In the genomic region with DNA sequence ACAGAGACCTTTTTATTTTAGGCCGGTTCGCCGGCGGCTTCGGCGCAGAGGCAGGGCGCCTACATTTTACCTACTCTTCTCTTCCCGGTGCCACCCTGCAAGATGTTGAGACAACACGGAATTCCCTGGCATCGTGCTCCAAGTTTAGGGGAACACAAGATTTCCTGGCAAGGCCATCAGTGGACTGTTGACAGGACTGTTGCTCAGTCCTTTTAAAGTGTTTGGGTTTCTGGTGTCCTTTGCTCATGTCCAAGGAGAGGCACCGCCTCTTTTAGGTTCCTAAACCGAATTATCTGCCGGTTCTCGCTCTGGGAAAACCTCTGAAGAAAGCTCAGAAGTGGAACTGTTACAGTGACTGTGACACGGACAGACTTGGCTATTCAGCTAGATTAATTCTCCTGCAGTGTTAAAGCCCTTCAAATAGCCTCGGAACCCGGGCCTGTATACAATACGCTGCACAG, we compare ENCODE assay signal across 8 mouse cellular contexts. TPM values are rescaled to one million over a fixed set of nuclear protein-coding genes. Genes with fewer than 3 reads are reported as not detected.
DNase-seq lines count a peak whose midpoint lies in the region; ATAC-seq and TF ChIP-seq lines count a peak whose summit lies in the region.

No protein-coding gene starts in this region.

- H3K9me3 ChIP-seq in ES-E14 (ENCODE audit: control insufficient read depth, insufficient read depth, low read depth, low read length): no peaks in the 10 kb centered on the region
- H3K9me3 ChIP-seq in limb, embryonic 11.5 days (ENCODE audit: control insufficient read depth, low read length): no peaks in the 10 kb centered on the region
- no peaks in the 10 kb centered on the region for H3K9me3 ChIP-seq in midbrain, postnatal 0 days (ENCODE audit: low read length)

- H3K4me2 ChIP-seq in limb, embryonic 11.5 days (ENCODE audit: low read depth, severe bottlenecking): peak overlapping the region; percentile 80
- H3K4me2 ChIP-seq in midbrain, postnatal 0 days (ENCODE audit: low read depth, low read length, poor library complexity, severe bottlenecking): peak overlapping the region; percentile 89

- H3K27me3 ChIP-seq in limb, embryonic 11.5 days (ENCODE audit: control insufficient read depth, insufficient read depth, low read length): no peaks in the 10 kb centered on the region
- peaks cover 31% of the 10 kb centered on the region for H3K27me3 ChIP-seq in midbrain, postnatal 0 days (ENCODE audit: insufficient read depth, low read length)

- no peak for ATAC-seq in limb, embryonic 11.5 days (ENCODE audit: insufficient number of reproducible peaks, low FRiP score, low TSS enrichment, low read depth)
- ATAC-seq in midbrain, postnatal 0 days (ENCODE audit: low FRiP score): no peak
- no peak for ATAC-seq in CD4-positive, CD25-positive, alpha-beta regulatory T cell, adult 4 months

- 0 out of 2 replicates have a peak overlapping the region, but pooled peaks have one; percentile 39 for H3K9ac ChIP-seq in ES-E14 (ENCODE audit: insufficient read depth, low read depth, low read length, poor library complexity, severe bottlenecking)
- peak overlapping the region; percentile 93 for H3K9ac ChIP-seq in limb, embryonic 11.5 days (ENCODE audit: low read length)
- H3K9ac ChIP-seq in midbrain, postnatal 0 days (replicated peaks; ENCODE audit: low read length, poor library complexity, severe bottlenecking): peak overlapping the region; percentile 63; the same call in 1 of the 2 replicates

- in situ Hi-C loops in ES-E14 (cut with MboI; ENCODE audit: low sequenced_read_pairs in 2 of 2, unreplicated experiment in 2 of 2): no loop called here

- peak; percentile 63 to 80 for DNase-seq in heart, adult 18-20 months
- no peak for DNase-seq in heart, adult 11 months
- DNase-seq in ES-E14 (ENCODE audit: low read depth, low spot score): no peak
- peak; percentile 67 for DNase-seq in heart, adult 8-10 months (ENCODE audit: low spot score)
- DNase-seq in limb, embryonic 11.5 days (ENCODE audit: low spot score): peak; percentile 65
- DNase-seq in midbrain, postnatal 0 days (ENCODE audit: low spot score): peak; percentile 59
- no peak for DNase-seq in layer of hippocampus, adult 11-12 months (ENCODE audit: low spot score)

- no peaks in the 10 kb centered on the region for H3K36me3 ChIP-seq in ES-E14 (ENCODE audit: control insufficient read depth, insufficient read depth, low read length, poor library complexity, severe bottlenecking)
- H3K36me3 ChIP-seq in limb, embryonic 11.5 days (ENCODE audit: control insufficient read depth, insufficient read depth, low read length): no peaks in the 10 kb centered on the region
- H3K36me3 ChIP-seq in midbrain, postnatal 0 days (ENCODE audit: insufficient read depth, low read length): no peaks in the 10 kb centered on the region

- H3K27ac ChIP-seq in ES-E14 (ENCODE audit: insufficient read depth, low read depth, low read length, poor library complexity, severe bottlenecking): no peak overlapping the region
- H3K27ac ChIP-seq in limb, embryonic 11.5 days (replicated peaks; ENCODE audit: low read depth, low read length): peak overlapping the region; percentile 96
- peak overlapping the region; percentile 72 for H3K27ac ChIP-seq in midbrain, postnatal 0 days (ENCODE audit: low read depth, low read length)

- peak overlapping the region; percentile 40 to 59 for H3K4me3 ChIP-seq in ES-E14 (ENCODE audit: insufficient read depth in 1 of 2, low read depth in 1 of 2, low read length in 2 of 2, poor library complexity in 1 of 2, severe bottlenecking in 1 of 2)
- peak overlapping the region; percentile 72 for H3K4me3 ChIP-seq in limb, embryonic 11.5 days (ENCODE audit: low read depth, low read length)
- H3K4me3 ChIP-seq in midbrain, postnatal 0 days (ENCODE audit: low read depth, low read length): peak overlapping the region; percentile 52

- peaks cover 0 to 2% of the 10 kb centered on the region in 2 experiments; a peak in 1 of 4 replicates for H3K4me1 ChIP-seq in ES-E14 (ENCODE audit: control insufficient read depth in 2 of 2, insufficient read depth in 2 of 2, low read length in 2 of 2, poor library complexity in 1 of 2)
- H3K4me1 ChIP-seq in limb, embryonic 11.5 days (ENCODE audit: control insufficient read depth, insufficient read depth, low read length): peaks cover 18% of the 10 kb centered on the region
- H3K4me1 ChIP-seq in midbrain, postnatal 0 days (ENCODE audit: insufficient read depth, low read length): peaks cover 7% of the 10 kb centered on the region; the same call in 1 of the 2 replicates

- under 1% methylated on average over 18 of the region's 18 CpGs for WGBS in limb, embryonic 11.5 days
- 6% methylated on average over 18 of the region's 18 CpGs for WGBS in midbrain, postnatal 0 days

- no peak for TF ChIP-seq CTCF in midbrain, postnatal 0 days (IDR thresholded peaks at IDR 0.05)

TF ChIP-seq in ES-E14, 5 proteins besides CTCF, POLR2A, EP300 and RAD21:
- no peak for TF ChIP-seq HCFC1 (IDR thresholded peaks at IDR 0.05; ENCODE audit: borderline replicate concordance, insufficient read depth, low read length)

RNA-seq across cellular contexts. Expression of gene Tril, which starts 0.4 kb away (rescaled TPM):
- total RNA-seq in heart, adult 18-20 months (2021): 1 to 10 TPM; 2.8 to 3.2 TPM
- 2.4 TPM in 2 replicates for total RNA-seq in ES-E14 (2012; rRNA removed)
- 1 to 10 TPM; 3.2 to 3.6 (median 3.4) TPM for total RNA-seq in heart, adult 8-10 months (2022)
- polyA plus RNA-seq in limb, embryonic 11.5 days (2014; fragmentation: Nextera tagmentation; extraction: Ambion mirVana): 48.1 and 62.8 TPM in 2 replicates
- 48.4 and 55.6 TPM in 2 replicates for total RNA-seq in midbrain, postnatal 0 days (2014; rRNA removed)
- 25.9 and 26.7 TPM in 2 replicates for polyA plus RNA-seq in midbrain, postnatal 0 days (2015; fragmentation: Nextera tagmentation; extraction: Ambion mirVana)
- not detected for polyA plus RNA-seq in CD4-positive, CD25-positive, alpha-beta regulatory T cell, adult 4 months (2017; shearing (Covaris generic))

Comparison
In these comparisons a context has a peak if more than half of its experiments do, and no peak if none do; other contexts are left out.
1. DNase-seq: peak in heart, adult 18-20 months (2 of 2), heart, adult 8-10 months (single experiment), limb, embryonic 11.5 days (single experiment) and midbrain, postnatal 0 days (single experiment); none in heart, adult 11 months (single experiment), ES-E14 (single experiment) and layer of hippocampus, adult 11-12 months (single experiment).
2. H3K9ac ChIP-seq: peak in every context shown above with its lines; median percentile 93 in limb, embryonic 11.5 days; 63 in midbrain, postnatal 0 days; 39 in ES-E14.
3. RNA of gene Tril, which starts 0.4 kb away (total RNA-seq): 48.4 to 55.6 TPM in midbrain, postnatal 0 days; 3.2 to 3.6 TPM in heart, adult 8-10 months, 2.8 to 3.2 TPM in heart, adult 18-20 months and 2.4 TPM in ES-E14; every median in the first group is over 10 times any median in the second.
4. Peak in every context shown above with its lines, with median percentiles within 50 percentile points of each other: H3K4me3 ChIP-seq.